Mouse (Mus musculus) hindbrain, embryonic 11.5 days (tissue): ENCODE data around the gene Cnot1. TPM values are rescaled to one million over a fixed set of nuclear protein-coding genes. Genes with fewer than 3 reads are reported as not detected.
"Not testable (repeated sequence)": the region's sequence is repeated elsewhere in the genome, so short reads cannot be mapped to it uniquely, and the experiment has no call there.

Experiments used
- ATAC-seq: fragments of 200-750 bp; cut with Nextera tagmentation; 2 replicates; pipeline ENCODE4 v1.8.0; 2017; ENCODE audit warnings: mild to moderate bottlenecking, moderate TSS enrichment, moderate library complexity; ENCODE audit not compliant: low FRiP score
- DNase-seq: peaks from one replicate; pipeline ENCODE4 v3.0.0-alpha.2; 2015; ENCODE audit warnings: low spot score
- H3K27ac ChIP-seq: fragments of 300-500 bp; sonication (generic); 2 replicates; pipeline ENCODE4 v1.5.1; 2014; ENCODE audit warnings: mild to moderate bottlenecking, low read depth, low read length
- H3K27me3 ChIP-seq: fragments of 300-500 bp; sonication (generic); 2 replicates; pipeline ENCODE4 v1.6.1; 2014; ENCODE audit warnings: mild to moderate bottlenecking, low read length, moderate library complexity, mixed read lengths; ENCODE audit not compliant: control insufficient read depth, insufficient read depth
- H3K36me3 ChIP-seq: fragments of 300-500 bp; sonication (generic); 2 replicates; pipeline ENCODE4 v1.6.1; 2014; ENCODE audit warnings: mild to moderate bottlenecking, low read length, moderate library complexity, mixed read lengths; ENCODE audit not compliant: control insufficient read depth, insufficient read depth
- H3K4me1 ChIP-seq: fragments of 300-500 bp; sonication (generic); replicated peaks from 2 replicates; pipeline ENCODE4 v1.6.1; 2014; ENCODE audit warnings: low read length, mixed read lengths; ENCODE audit not compliant: control insufficient read depth, insufficient read depth
- H3K4me2 ChIP-seq: fragments of 300-500 bp; sonication (generic); replicated peaks from 2 replicates; pipeline ENCODE4 v1.6.1; 2014; ENCODE audit warnings: mild to moderate bottlenecking, low read depth, low read length
- H3K4me3 ChIP-seq: fragments of 300-500 bp; sonication (generic); 2 replicates; pipeline ENCODE4 v1.5.1; 2014; ENCODE audit warnings: low read depth, low read length
- H3K9ac ChIP-seq: fragments of 300-500 bp; sonication (generic); 2 replicates; pipeline ENCODE4 v1.6.1; 2014; ENCODE audit warnings: low read depth, low read length
- H3K9me3 ChIP-seq: fragments of 300-500 bp; sonication (generic); 2 replicates; pipeline ENCODE4 v1.6.1; 2016; ENCODE audit warnings: low read length; ENCODE audit not compliant: control insufficient read depth
- WGBS: fragments of 180-500 bp; shearing (Covaris S2); extraction: QIAGEN DNeasy Blood & Tissue Kit; methylation state at CpG from one replicate; pipeline ENCODE4 v1.1.7; 2014; 5-methylcytosine and 5-hydroxymethylcytosine counted together
- polyA plus RNA-seq: library from polyadenylated mRNA; unstranded; fragments of >200 nt; fragmentation: Nextera tagmentation; extraction: Ambion mirVana; gene quantifications from 2 replicates; pipeline ENCODE4 v1.2.1, GENCODE M21; 2014

Gene Cnot1
- polyA plus RNA-seq, 1 experiment from 2014 or later = 88.2 TPM

- no peak for DNase-seq
- no peaks in the 10 kb centered on the region for H3K27me3 ChIP-seq
These were observed 8.1 kb downstream of the Cnot1 start for GRCm38 (mm10) chr8:95799117-95799516.

DNA sequence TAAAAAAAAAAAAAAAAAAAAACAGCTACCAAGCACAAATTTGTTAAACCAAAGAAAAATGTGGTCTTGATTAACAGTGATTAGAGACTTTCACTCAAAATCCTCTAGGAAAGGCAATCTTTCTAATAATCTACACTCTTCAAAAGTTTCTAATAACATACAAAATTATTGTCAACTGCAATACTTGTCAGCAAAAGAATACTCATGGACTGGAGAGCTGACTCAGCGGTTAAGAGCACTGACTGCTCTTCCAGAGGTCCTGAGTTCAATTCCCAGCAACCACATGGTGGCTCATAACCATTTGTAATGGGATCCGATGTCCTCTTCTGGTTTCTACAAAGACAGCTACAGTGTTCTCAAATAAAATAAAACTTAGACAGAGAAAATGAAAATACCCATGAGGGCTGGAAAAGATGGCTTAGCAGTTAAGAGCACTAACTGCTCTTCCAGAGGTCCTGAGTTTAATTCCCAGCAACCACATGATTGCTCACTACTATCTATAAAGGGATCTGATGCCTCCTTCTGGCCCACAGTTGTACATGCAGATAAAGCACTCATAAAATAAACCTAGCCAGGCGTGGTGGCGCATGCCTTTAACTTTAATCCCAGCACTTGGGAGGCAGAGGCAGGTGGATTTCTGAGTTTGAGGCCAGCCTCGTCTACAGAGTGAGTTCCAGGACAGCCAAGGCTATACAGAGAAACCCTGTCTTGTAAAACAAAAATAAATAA is 11.8 kb downstream of the Cnot1 start:
- not testable (repeated sequence) for H3K4me2 ChIP-seq, H3K27ac ChIP-seq, H3K4me1 ChIP-seq, H3K27me3 ChIP-seq, DNase-seq, H3K36me3 ChIP-seq, ATAC-seq, H3K4me3 ChIP-seq, H3K9me3 ChIP-seq, H3K9ac ChIP-seq
- 92% methylated on average over 5 of the region's 5 CpGs for WGBS

More at GRCm38 (mm10) chr8:95799117-95799516, 8.1 kb downstream of the Cnot1 start:
- no peak overlapping the region for H3K4me2 ChIP-seq
- no peaks in the 10 kb centered on the region for H3K4me1 ChIP-seq
- 97% methylated on average over 6 of the region's 6 CpGs for WGBS
- no peaks in the 10 kb centered on the region for H3K9me3 ChIP-seq
- no peak overlapping the region for H3K9ac ChIP-seq
- no peaks in the 10 kb centered on the region for H3K36me3 ChIP-seq
- H3K27ac ChIP-seq = no peak overlapping the region
- ATAC-seq = no peak
- no peak overlapping the region for H3K4me3 ChIP-seq

DNA sequence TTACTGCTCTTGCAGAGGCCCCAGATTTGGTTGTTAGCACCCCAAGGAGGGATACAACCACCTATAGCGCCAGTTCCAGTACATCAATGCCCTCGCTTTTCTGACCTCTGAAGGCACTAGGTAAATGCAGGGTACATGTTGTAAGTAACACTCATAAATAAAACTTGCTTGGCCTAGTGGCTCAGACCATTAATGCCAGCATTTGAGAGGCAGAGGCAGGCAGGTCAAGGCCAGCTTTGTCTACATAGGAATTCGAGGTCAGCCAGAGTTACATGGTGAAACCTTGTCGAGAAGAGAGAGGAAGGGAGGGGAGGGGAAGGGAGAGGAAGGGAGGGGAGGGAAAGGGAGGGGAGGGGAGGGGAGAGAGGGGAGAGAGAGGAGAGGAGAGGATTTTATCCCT is 21.7 kb downstream of the Cnot1 start:
- DNase-seq = no peak
- no peak for ATAC-seq
- no peaks in the 10 kb centered on the region for H3K9me3 ChIP-seq
- H3K9ac ChIP-seq = no peak overlapping the region
- H3K4me1 ChIP-seq = no peaks in the 10 kb centered on the region
- no peak overlapping the region for H3K27ac ChIP-seq
- H3K36me3 ChIP-seq = peaks cover 14% of the 10 kb centered on the region
- H3K4me3 ChIP-seq = no peak overlapping the region
- H3K27me3 ChIP-seq = no peaks in the 10 kb centered on the region
- WGBS = 94% methylated on average over 3 of the region's 4 CpGs
- no peak overlapping the region for H3K4me2 ChIP-seq

- Histone ChIP-seq H3K4me3 (no peak overlapping the region), H3K4me1 (no peaks in the 10 kb centered on the region), H3K9me3 (no peaks in the 10 kb centered on the region), H3K27ac (no peak overlapping the region), H3K4me2 (no peak overlapping the region), H3K9ac (no peak overlapping the region), H3K36me3 (peaks cover 12% of the 10 kb centered on the region), H3K27me3 (no peaks in the 10 kb centered on the region)
- ATAC-seq = no peak
- no peak for DNase-seq
These were observed 24.6 kb downstream of the Cnot1 start for GRCm38 (mm10) chr8:95782628-95783027.

DNA sequence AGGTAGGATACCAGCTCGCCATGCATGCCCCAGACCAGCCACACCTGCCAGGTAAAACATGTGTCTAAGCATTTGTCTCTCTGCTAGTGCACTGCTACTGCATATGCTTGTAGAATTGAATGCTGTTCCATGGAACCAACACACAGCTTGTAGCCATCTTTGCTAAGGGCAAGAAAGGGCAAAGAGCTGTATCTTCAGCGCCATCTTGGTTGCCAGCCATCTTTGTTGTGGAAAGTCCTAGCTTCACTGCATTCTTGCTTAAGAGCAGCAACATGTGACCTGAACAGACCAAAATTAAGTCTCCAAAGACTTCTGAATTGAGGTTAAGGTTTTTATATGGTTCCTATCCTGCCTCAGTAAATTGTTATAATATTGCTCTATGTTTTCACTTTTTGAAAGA is 25.5 kb downstream of the Cnot1 start:
- H3K27me3 ChIP-seq = no peaks in the 10 kb centered on the region
- no peak overlapping the region for H3K27ac ChIP-seq
- H3K4me3 ChIP-seq = no peak overlapping the region
- DNase-seq = no peak
- no peak overlapping the region for H3K4me2 ChIP-seq
- H3K9me3 ChIP-seq = no peaks in the 10 kb centered on the region
- WGBS = 93% methylated on average over 2 of the region's 2 CpGs
- H3K36me3 ChIP-seq = peaks cover 11% of the 10 kb centered on the region; the same call in 1 of the 2 replicates
- no peaks in the 10 kb centered on the region for H3K4me1 ChIP-seq
- no peak for ATAC-seq
- H3K9ac ChIP-seq = no peak overlapping the region

DNA sequence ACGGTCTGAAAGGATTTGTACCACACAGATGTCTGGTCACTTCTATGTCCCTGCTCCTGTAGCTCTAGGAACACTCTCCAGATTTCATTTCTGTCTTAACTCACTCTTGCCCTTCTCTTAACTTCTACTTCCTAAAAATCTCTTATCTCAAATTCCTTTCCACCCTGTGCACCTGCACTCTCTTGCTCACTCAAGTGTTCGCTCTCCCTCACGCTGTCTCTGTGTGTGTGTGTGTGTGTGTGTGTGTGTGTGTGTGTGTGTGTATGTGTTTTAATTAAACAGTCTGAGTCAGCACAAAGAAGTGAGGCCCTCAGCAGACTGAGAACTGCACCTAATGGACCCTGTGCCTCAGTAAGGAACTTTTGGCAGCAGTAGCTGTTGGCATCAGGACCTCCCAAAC is 26.2 kb downstream of the Cnot1 start:
- H3K9me3 ChIP-seq = no peaks in the 10 kb centered on the region
- no peaks in the 10 kb centered on the region for H3K27me3 ChIP-seq
- no peak overlapping the region for H3K9ac ChIP-seq
- no peaks in the 10 kb centered on the region for H3K4me1 ChIP-seq
- no peak overlapping the region for H3K4me2 ChIP-seq
- H3K36me3 ChIP-seq = peaks cover 8% of the 10 kb centered on the region; the same call in 1 of the 2 replicates
- DNase-seq (no peak), ATAC-seq (no peak)
- H3K27ac ChIP-seq = no peak overlapping the region
- 100% methylated on average over 3 of the region's 3 CpGs for WGBS
- H3K4me3 ChIP-seq = no peak overlapping the region

- H3K36me3 ChIP-seq = peaks cover 19% of the 10 kb centered on the region
- no peak for ATAC-seq
- 89% methylated on average over 1 of the region's 1 CpGs for WGBS
These were observed 43.1 kb downstream of the Cnot1 start for GRCm38 (mm10) chr8:95764133-95764532.

GRCm38 (mm10) chr8:95760323-95760722 is 46.9 kb downstream of the Cnot1 start:
- WGBS = 93% methylated on average over 6 of the region's 6 CpGs
- ATAC-seq = no peak

More at GRCm38 (mm10) chr8:95764133-95764532, 43.1 kb downstream of the Cnot1 start:
- no peaks in the 10 kb centered on the region for H3K27me3 ChIP-seq
- H3K9ac ChIP-seq = no peak overlapping the region
- H3K9me3 ChIP-seq = no peaks in the 10 kb centered on the region
- H3K4me1 ChIP-seq = no peaks in the 10 kb centered on the region
- no peak overlapping the region for H3K27ac ChIP-seq
- H3K4me3 ChIP-seq = no peak overlapping the region
- no peak for DNase-seq
- H3K4me2 ChIP-seq = no peak overlapping the region

DNA sequence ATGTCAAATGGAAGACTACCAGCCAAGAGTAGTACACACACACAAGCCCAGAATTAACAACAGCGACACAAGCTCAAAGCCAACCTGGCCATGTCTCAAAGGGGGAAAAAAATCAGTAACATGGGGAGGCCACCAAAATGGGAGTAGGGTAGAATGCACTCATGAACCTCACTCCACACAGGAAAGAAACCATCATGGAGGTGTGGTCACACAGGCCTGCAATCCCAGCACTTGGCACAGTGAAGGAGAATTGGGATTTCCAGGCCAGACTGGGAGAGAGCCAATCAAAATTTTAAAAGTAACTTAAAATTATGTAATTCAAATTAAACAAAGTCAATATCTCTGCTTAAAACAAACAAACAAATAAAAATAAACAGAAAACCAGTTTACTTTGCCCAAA is 55.3 kb downstream of the Cnot1 start:
- no peaks in the 10 kb centered on the region for H3K4me1 ChIP-seq
- peaks cover 8% of the 10 kb centered on the region; the same call in 1 of the 2 replicates for H3K36me3 ChIP-seq
- ATAC-seq = no peak
- H3K27ac ChIP-seq = no peak overlapping the region
- WGBS = 97% methylated on average over 1 of the region's 1 CpGs
- no peak overlapping the region for H3K4me3 ChIP-seq
- no peak overlapping the region for H3K9ac ChIP-seq
- H3K27me3 ChIP-seq = no peaks in the 10 kb centered on the region
- H3K9me3 ChIP-seq = no peaks in the 10 kb centered on the region
- DNase-seq = no peak
- H3K4me2 ChIP-seq = no peak overlapping the region

More at GRCm38 (mm10) chr8:95760323-95760722, 46.9 kb downstream of the Cnot1 start:
- H3K4me2 ChIP-seq = no peak overlapping the region
- DNase-seq = no peak
- no peak overlapping the region for H3K4me3 ChIP-seq
- H3K27ac ChIP-seq = no peak overlapping the region
- H3K36me3 ChIP-seq = peaks cover 12% of the 10 kb centered on the region
- no peak overlapping the region for H3K9ac ChIP-seq
- no peaks in the 10 kb centered on the region for H3K27me3 ChIP-seq
- H3K4me1 ChIP-seq = no peaks in the 10 kb centered on the region
- H3K9me3 ChIP-seq = no peaks in the 10 kb centered on the region
